Mouse (Mus musculus) liver, embryonic 14.5 days (tissue): ENCODE results near the gene Auts2. TPM values are rescaled to one million over a fixed set of nuclear protein-coding genes. Genes with fewer than 3 reads are reported as not detected.

ENCODE experiments used
- ATAC-seq: fragments of 200-750 bp; cut with Nextera tagmentation; 2 replicates; pipeline ENCODE4 v1.8.0; 2017; ENCODE audit warnings: moderate number of reproducible peaks, mild to moderate bottlenecking, moderate library complexity; ENCODE audit not compliant: insufficient read depth
- DNase-seq, 3 experiments: peaks; one replicate each; pipeline ENCODE4 v3.0.0-alpha.2; 2012 to 2013; ENCODE audit warnings: low read depth in 3 of 3, low spot score in 3 of 3
- H3K27ac ChIP-seq: fragments of 300-500 bp; sonication (generic); 2 replicates; pipeline ENCODE4 v1.5.1; 2014; ENCODE audit warnings: moderate library complexity, mild to moderate bottlenecking, control low read depth, inconsistent platforms
- H3K27me3 ChIP-seq: fragments of 300-500 bp; sonication (generic); 2 replicates; pipeline ENCODE4 v1.6.1; 2014; ENCODE audit warnings: mild to moderate bottlenecking, low read length, moderate library complexity; ENCODE audit not compliant: control insufficient read depth, insufficient read depth
- H3K36me3 ChIP-seq: fragments of 300-500 bp; sonication (generic); replicated peaks from 2 replicates; pipeline ENCODE4 v1.6.1; 2014; ENCODE audit warnings: low read depth; ENCODE audit not compliant: control insufficient read depth, insufficient read depth
- H3K4me1 ChIP-seq, 2 experiments: fragments of 200-500 bp in 1 of 2; fragments of 300-500 bp in 1 of 2; sonication (generic) in 1 of 2; replicated peaks; 2 replicates each; pipeline ENCODE4 v1.6.1; 2012 to 2014; ENCODE audit warnings: antibody characterized with exemption in 1 of 2, inconsistent platforms in 1 of 2, low read length in 1 of 2; ENCODE audit not compliant: control insufficient read depth in 2 of 2, insufficient read depth in 2 of 2
- H3K4me2 ChIP-seq: fragments of 300-500 bp; sonication (generic); 2 replicates; pipeline ENCODE4 v1.6.1; 2014; ENCODE audit warnings: low read depth, mild to moderate bottlenecking, control low read depth, moderate library complexity
- H3K4me3 ChIP-seq, 2 experiments: fragments of 200-500 bp in 1 of 2; fragments of 300-500 bp in 1 of 2; sonication (generic) in 1 of 2; 2 replicates each; pipeline ENCODE4 v1.5.1; 2012 to 2014; ENCODE audit warnings: low read depth in 2 of 2, low read length in 2 of 2, mild to moderate bottlenecking in 2 of 2, control low read depth in 1 of 2, inconsistent platforms in 1 of 2, moderate library complexity in 1 of 2; ENCODE audit not compliant: insufficient read depth in 1 of 2
- H3K9ac ChIP-seq: fragments of 300-500 bp; sonication (generic); replicated peaks from 2 replicates; pipeline ENCODE4 v1.6.1; 2014; ENCODE audit warnings: mild to moderate bottlenecking, control low read depth, moderate library complexity
- H3K9me3 ChIP-seq: fragments of 300-500 bp; sonication (generic); 2 replicates; pipeline ENCODE4 v1.6.1; 2016; ENCODE audit warnings: low read length, mixed read lengths; ENCODE audit not compliant: control insufficient read depth
- CTCF ChIP-seq: IDR thresholded peaks from 2 replicates; pipeline ENCODE4 v1.5.1; 2016; ENCODE audit warnings: antibody characterized with exemption, low read depth, control low read depth
- EP300 ChIP-seq: IDR thresholded peaks from 2 replicates; pipeline ENCODE4 v1.6.1; 2016; ENCODE audit warnings: antibody characterized with exemption, low read depth
- WGBS: fragments of 180-500 bp; shearing (Covaris S2); extraction: QIAGEN DNeasy Blood & Tissue Kit; methylation state at CpG from one replicate; pipeline ENCODE4 v1.1.7; 2014; ENCODE audit not compliant: insufficient replicate concordance; 5-methylcytosine and 5-hydroxymethylcytosine counted together
- polyA plus RNA-seq, 2 experiments: library from polyadenylated mRNA; depleted of rRNA in 1 of 2; stranded (reverse) in 1 of 2; unstranded in 1 of 2; fragments of >200 nt; fragmentation: Nextera tagmentation in 1 of 2; extraction: Ambion mirVana in 1 of 2; gene quantifications; 2 replicates each; pipeline versions ENCODE4 v1.2.1 to v1.2.3; 2012 to 2014

The Auts2 gene
- polyA plus RNA-seq, 2 experiments: 0.77 to 1.6 TPM

DNA sequence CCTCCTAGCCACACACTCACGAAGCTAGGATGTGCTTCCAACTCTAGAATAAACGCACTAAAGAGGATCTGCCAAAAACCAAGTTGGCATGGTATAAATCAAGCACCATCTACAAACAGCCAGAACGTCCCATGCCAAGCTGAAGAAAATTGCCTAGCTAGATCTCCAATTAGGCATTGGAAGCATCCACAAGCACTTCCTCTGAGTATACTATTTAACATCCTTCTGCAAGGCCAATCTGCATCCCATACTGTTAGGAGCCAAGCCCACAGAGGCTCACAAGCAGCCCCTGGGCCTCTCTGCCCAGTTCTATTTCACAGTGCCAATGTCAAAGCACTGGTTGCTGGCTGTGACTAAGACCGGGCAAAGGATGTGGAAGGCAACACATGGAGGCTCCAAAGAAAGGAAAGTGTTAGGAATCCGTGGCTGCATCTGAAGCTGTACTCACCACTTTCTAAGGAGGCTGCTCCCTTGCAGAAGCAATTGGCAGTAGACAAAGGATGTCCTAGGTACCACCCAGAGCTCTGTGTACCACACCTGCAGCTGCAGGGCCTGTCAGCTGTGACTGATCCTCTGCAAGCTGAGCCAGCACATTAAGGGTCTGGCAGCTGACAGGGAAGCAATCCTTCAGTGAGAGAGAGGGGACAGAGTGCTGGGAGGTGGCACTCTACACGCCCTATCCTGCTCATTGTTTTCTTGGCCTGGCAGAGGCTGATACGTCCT lies 407.0 kb downstream of the Auts2 start:
- Histone ChIP-seq H3K27ac (no peak overlapping the region), H3K9me3 (no peaks in the 10 kb centered on the region), H3K36me3 (no peaks in the 10 kb centered on the region), H3K4me2 (no peak overlapping the region), H3K27me3 (no peaks in the 10 kb centered on the region), H3K4me3 (no peak overlapping the region), H3K4me1 (0 out of 4 replicates have a peak, but pooled peaks cover 0 to 2% of the 10 kb centered on the region in 2 experiments), H3K9ac (no peak overlapping the region)
- DNase-seq: no peak
- WGBS: 37% methylated on average over 7 of the region's 7 CpGs
- TF ChIP-seq CTCF: no peak
- no peak for TF ChIP-seq EP300
- ATAC-seq: no peak

DNA sequence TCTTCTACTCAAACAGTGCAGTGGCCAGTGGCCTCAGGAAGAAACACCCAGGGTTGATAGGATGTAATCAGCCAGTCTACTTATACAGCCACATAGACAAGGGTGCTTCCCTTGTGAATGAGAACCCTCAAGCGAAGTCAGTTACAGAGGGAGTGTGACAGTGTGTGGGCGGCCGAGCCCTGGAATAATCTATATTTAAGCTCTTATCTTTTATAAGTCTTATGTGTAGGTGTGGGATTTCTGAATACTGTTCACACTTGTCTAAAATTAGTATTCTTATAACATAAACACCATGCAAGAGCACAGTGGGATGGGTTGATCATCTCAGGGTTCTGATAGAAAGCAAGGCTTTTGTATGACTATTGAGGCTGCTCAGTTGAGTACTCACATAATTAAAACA lies 411.2 kb downstream of the Auts2 start:
- H3K36me3 ChIP-seq: no peaks in the 10 kb centered on the region
- H3K9ac ChIP-seq: no peak overlapping the region
- H3K27me3 ChIP-seq: no peaks in the 10 kb centered on the region
- H3K4me3 ChIP-seq: no peak overlapping the region
- WGBS: 43% methylated on average over 3 of the region's 3 CpGs
- ATAC-seq (no peak), DNase-seq (no peak)
- H3K4me1 ChIP-seq: 0 out of 4 replicates have a peak, but pooled peaks cover 0 to 2% of the 10 kb centered on the region in 2 experiments
- TF ChIP-seq EP300 (no peak), CTCF (no peak)
- no peaks in the 10 kb centered on the region for H3K9me3 ChIP-seq
- H3K4me2 ChIP-seq: no peak overlapping the region
- H3K27ac ChIP-seq: no peak overlapping the region

DNA sequence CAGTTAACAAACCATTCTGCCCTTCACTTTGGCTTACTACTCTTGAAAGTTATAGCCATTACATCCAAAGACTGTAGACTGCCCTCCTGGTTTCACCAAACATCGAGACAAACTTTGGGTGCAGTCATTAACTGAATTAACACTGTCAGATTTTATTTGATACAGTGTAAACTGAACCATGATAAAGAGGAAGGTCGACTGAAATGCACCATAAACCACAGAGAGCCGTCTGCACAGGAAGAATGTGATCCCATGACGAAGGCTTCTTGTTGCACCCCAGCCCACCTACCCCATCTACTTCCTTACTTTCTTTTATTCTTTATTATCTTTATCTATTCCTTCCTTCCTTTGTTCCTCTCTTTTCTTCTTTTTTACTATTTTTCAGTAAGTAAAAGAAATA lies 412.6 kb downstream of the Auts2 start:
- Histone ChIP-seq H3K4me2 (no peak overlapping the region), H3K36me3 (no peaks in the 10 kb centered on the region), H3K4me3 (no peak overlapping the region), H3K27ac (no peak overlapping the region), H3K4me1 (no peaks in the 10 kb centered on the region), H3K9me3 (no peaks in the 10 kb centered on the region), H3K27me3 (no peaks in the 10 kb centered on the region), H3K9ac (no peak overlapping the region)
- ATAC-seq (no peak), DNase-seq (no peak)
- TF ChIP-seq CTCF (no peak), EP300 (no peak)
- WGBS: 15% methylated on average over 4 of the region's 4 CpGs

DNA sequence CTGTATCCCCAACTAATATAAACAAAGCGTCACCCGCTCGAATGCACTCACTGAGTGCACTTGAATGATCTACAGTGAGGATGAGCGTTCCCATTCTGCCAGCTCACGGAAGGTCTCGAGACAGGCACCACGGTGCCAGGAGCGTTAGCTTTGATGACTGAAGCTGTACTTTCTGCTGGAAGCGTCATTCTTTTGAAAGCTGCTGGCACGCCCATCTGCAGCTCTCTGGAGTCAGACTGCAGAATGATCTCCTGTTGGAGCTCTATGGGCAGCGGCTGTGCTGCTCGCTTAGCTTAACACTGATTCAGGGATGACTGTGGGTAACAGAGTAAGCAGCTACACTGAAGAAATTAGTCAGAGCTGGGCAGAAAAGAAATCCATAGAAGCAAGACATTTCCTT lies 416.5 kb downstream of the Auts2 start:
- Histone ChIP-seq H3K27ac (no peak overlapping the region), H3K4me1 (no peaks in the 10 kb centered on the region)
- TF ChIP-seq EP300: no peak
- TF ChIP-seq CTCF: no peak

DNA sequence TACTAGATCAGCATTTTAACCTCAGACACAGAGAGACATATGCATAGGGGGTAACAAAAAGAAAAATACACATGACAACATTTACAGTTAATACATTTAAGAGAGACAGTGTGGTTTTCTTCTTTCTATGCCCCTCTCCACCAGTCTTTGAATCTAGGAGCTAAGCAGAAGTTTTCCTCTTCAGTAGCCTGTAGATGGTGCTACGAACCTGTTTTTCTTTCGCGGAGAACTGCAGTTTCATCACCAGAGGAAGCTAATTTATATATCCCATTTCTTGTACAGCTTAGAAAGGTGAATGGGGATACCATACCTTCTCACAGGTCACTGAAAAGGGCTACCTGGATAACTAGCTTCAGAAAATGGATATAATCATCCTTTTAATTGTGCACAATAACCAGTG lies 427.5 kb downstream of the Auts2 start:
- Histone ChIP-seq H3K27ac (no peak overlapping the region), H3K36me3 (no peaks in the 10 kb centered on the region), H3K9ac (no peak overlapping the region), H3K4me1 (no peaks in the 10 kb centered on the region), H3K4me3 (no peak overlapping the region), H3K4me2 (no peak overlapping the region), H3K9me3 (no peaks in the 10 kb centered on the region), H3K27me3 (no peaks in the 10 kb centered on the region)
- TF ChIP-seq CTCF (no peak), EP300 (no peak)
- 73% methylated on average over 3 of the region's 3 CpGs for WGBS
- ATAC-seq: no peak
- DNase-seq: no peak

More for the DNA sequence above, 416.5 kb downstream of the Auts2 start:
- H3K4me3 ChIP-seq: no peak overlapping the region
- no peaks in the 10 kb centered on the region for H3K27me3 ChIP-seq
- DNase-seq (no peak), ATAC-seq (no peak)
- no peaks in the 10 kb centered on the region for H3K9me3 ChIP-seq
- WGBS: 78% methylated on average over 12 of the region's 12 CpGs
- no peak overlapping the region for H3K4me2 ChIP-seq
- H3K36me3 ChIP-seq: no peaks in the 10 kb centered on the region
- H3K9ac ChIP-seq: no peak overlapping the region
